Mouse (Mus musculus): ENCODE measurements at regions not wholly inside any gene's neighbourhood (a gene's known extent, or its start where the extent isn't known, plus 50 kb on each side); places are given as distances from the start of the nearest gene placed in this dataset.

DNA sequence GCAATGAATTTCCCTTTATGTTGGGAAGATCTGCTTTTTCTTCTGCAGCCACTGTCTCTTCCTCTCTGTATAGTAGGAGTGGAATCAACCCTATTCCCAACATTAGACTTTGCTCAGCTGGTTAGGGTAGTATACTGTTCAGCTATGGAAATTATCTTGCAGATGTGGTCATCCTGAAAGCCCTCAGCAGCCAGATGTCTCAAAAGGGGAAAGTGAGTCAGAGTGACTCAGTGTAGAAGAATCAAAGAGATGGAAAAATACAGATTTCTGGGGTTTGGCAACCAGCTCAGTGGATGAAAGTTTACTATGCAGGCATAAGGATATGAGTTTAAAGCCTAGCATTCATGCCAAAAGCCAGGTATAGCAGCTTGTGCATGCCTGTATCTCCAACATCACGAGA lies 300.9 kb upstream of the Nmur2 start:
- Histone ChIP-seq H3K4me1 (no peaks in the 10 kb centered on the region), H3K4me2 (no peak overlapping the region), H3K9ac (no peak overlapping the region), H3K27ac (no peak overlapping the region), H3K36me3 (no peaks in the 10 kb centered on the region), H3K4me3 (replicated peaks) (no peak overlapping the region), H3K27me3 (replicated peaks) (no peaks in the 10 kb centered on the region), H3K9me3 (no peaks in the 10 kb centered on the region)
- ATAC-seq (ENCODE audit: insufficient read depth, low FRiP score, low read depth) = no peak
- 69% methylated on average over 1 of the region's 1 CpGs for WGBS

DNA sequence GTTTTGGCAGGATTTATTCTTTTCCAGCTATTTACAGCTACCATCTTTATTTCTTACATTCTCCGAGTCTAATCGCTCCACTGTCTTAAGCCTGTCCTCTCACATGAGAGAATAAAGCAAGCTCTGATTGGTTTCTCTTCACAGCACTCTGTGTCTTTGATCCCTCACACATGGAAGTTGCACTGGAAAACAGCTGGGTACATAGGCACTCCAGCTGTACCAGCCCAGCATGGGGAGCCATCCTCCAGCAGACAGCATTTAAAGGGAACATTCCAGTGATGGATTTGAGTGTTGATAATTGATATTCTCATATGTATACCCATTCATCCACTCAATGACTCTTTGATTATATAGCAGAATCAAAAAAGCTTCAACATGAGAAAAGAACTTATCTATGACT lies 300.2 kb upstream of the Nmur2 start:
- ATAC-seq (ENCODE audit: insufficient read depth, low FRiP score, low read depth) = no peak
- 72% methylated on average over 2 of the region's 2 CpGs for WGBS
- Histone ChIP-seq H3K27ac (no peak overlapping the region), H3K27me3 (replicated peaks) (no peaks in the 10 kb centered on the region), H3K4me1 (no peaks in the 10 kb centered on the region), H3K9ac (no peak overlapping the region), H3K4me2 (no peak overlapping the region), H3K36me3 (no peaks in the 10 kb centered on the region), H3K4me3 (replicated peaks) (no peak overlapping the region), H3K9me3 (no peaks in the 10 kb centered on the region)

DNA sequence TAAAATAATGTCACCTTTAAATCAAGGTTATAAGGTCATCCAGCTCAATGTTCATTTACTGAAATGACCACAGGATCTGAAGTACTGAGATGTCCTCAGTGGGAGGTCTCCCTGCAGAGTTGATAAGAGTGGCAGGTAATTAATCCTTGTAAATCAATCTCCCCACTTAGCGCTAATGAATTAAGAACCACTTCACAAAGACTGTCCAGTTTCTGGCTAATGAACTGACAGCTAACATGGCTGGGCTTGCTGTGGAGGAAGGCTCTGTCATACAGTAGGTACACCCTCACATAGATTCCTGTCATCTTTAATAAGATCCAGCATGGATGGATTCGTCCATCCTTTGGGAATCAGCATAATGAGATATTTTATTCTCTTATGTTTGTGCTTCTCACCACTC lies 297.7 kb upstream of the Nmur2 start:
- no peak for ATAC-seq (ENCODE audit: insufficient read depth, low FRiP score, low read depth)
- H3K36me3 ChIP-seq = no peaks in the 10 kb centered on the region
- 48% methylated on average over 2 of the region's 2 CpGs for WGBS
- no peak overlapping the region for H3K9ac ChIP-seq
- no peaks in the 10 kb centered on the region for H3K4me1 ChIP-seq
- H3K4me3 ChIP-seq (replicated peaks) = no peak overlapping the region
- H3K27me3 ChIP-seq (replicated peaks) = no peaks in the 10 kb centered on the region
- no peaks in the 10 kb centered on the region for H3K9me3 ChIP-seq
- no peak overlapping the region for H3K4me2 ChIP-seq
- H3K27ac ChIP-seq = no peak overlapping the region

DNA sequence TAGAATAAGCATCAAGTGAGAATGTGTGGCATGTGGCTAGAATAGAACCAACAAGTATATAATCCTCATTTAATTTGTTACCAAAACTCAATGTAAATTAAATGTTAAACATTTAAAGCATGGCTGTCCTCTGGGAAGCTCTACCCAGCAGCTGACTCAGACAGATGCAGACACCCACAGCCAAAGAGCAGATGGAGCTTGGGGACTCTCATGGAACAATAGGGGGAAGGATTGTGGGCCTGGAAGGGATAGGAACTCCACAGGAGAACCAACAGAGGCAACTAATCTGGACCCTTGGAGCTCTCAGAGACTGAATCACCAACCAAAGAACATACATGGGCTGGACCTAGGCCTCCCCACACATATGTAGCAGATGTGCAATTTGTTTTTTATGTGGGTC lies 295.1 kb upstream of the Nmur2 start:
- H3K36me3 ChIP-seq = no peaks in the 10 kb centered on the region
- no peak overlapping the region for H3K27ac ChIP-seq
- H3K9ac ChIP-seq = no peak overlapping the region
- H3K4me3 ChIP-seq (replicated peaks) = no peak overlapping the region
- no peaks in the 10 kb centered on the region for H3K27me3 ChIP-seq (replicated peaks)
- no peak overlapping the region for H3K4me2 ChIP-seq
- no peaks in the 10 kb centered on the region for H3K9me3 ChIP-seq
- ATAC-seq (ENCODE audit: insufficient read depth, low FRiP score, low read depth) = no peak
- no peaks in the 10 kb centered on the region for H3K4me1 ChIP-seq

DNA sequence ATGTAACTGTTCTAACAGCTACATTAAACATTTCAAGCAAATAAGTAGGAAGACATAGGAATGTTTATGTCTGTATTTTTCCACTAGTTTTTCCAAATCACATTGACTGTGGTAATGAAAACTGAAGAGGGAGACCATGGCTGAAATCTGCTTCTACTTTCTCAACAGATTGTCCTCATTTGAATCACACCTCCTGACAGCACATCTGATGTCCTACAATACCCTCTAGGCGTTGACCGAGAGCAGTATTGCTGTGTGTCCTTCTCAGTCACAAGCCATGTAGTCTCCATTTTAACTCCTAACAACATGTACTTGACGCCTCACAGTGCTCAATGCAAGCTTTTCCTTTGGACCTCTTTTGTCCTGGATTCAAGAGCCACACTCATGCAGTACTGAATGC lies 279.5 kb upstream of the Nmur2 start:
- Histone ChIP-seq H3K9ac (no peak overlapping the region), H3K36me3 (no peaks in the 10 kb centered on the region), H3K4me2 (no peak overlapping the region), H3K4me1 (no peaks in the 10 kb centered on the region), H3K9me3 (no peaks in the 10 kb centered on the region), H3K4me3 (replicated peaks) (no peak overlapping the region), H3K27me3 (replicated peaks) (no peaks in the 10 kb centered on the region), H3K27ac (no peak overlapping the region)
- ATAC-seq (ENCODE audit: insufficient read depth, low FRiP score, low read depth) = no peak
- WGBS = 90% methylated on average over 3 of the region's 3 CpGs

DNA sequence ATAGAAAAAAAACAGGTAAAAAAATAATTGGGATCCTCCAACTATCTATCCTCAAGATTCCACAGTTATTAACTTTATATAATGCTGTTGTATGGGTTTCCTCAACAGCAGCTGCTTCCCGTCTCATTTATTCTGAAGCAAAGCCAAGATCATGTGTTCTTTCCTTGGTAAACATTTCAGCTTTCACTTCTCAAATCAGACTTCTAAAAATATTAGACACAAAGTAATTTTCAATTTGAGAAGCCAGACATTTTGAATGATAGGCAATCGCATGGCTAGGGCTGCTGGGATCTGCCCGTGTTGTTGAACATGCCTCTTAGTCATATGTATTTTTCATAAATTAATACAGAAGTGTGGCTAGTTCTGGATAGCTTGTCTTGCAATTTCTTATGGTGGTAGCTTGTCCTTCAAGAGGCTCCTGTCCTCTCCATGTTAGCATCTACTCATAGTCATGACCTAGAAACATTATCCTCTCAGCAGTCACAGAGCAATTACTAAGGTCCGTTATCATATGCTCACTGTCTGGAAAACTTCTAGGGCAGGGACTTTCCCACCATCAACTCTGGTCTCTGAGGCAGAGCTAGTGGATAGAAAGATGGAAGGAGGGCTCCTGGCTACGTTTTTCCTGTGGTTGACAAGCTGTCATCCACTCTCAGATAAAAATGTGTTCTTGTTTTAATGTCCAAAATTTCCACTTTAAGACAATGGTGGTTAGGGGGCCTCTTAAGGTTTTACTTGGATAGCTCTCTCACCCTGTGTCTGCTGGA lies 274.6 kb upstream of the Nmur2 start:
- WGBS = 60% methylated on average over 5 of the region's 5 CpGs

DNA sequence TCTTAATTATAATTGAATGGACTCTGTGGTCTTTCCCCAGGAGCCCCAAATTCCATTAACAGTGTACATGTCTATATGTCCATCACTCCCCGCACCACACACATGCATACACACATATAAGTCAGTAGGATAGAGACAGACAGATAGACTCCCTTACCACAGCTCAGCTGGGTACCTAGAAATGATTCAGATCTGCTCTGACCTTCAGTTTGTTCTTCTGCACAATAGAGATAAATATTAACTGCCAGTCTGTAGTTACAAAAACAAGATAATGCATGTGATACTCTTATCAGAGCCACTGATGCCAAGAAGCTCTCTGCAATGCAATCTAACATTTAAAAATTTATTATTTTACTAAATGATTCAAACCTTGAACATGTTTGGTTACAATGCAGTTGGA lies 268.7 kb upstream of the Nmur2 start:
- no peak for ATAC-seq (ENCODE audit: insufficient read depth, low FRiP score, low read depth)
- 83% methylated on average over 1 of the region's 1 CpGs for WGBS

More for the DNA sequence above, 274.6 kb upstream of the Nmur2 start:
- Histone ChIP-seq H3K9me3 (no peaks in the 10 kb centered on the region), H3K9ac (no peak overlapping the region), H3K4me3 (replicated peaks) (no peak overlapping the region), H3K36me3 (no peaks in the 10 kb centered on the region), H3K4me2 (no peak overlapping the region), H3K27ac (no peak overlapping the region), H3K27me3 (replicated peaks) (no peaks in the 10 kb centered on the region), H3K4me1 (no peaks in the 10 kb centered on the region)
- ATAC-seq (ENCODE audit: insufficient read depth, low FRiP score, low read depth) = no peak

DNA sequence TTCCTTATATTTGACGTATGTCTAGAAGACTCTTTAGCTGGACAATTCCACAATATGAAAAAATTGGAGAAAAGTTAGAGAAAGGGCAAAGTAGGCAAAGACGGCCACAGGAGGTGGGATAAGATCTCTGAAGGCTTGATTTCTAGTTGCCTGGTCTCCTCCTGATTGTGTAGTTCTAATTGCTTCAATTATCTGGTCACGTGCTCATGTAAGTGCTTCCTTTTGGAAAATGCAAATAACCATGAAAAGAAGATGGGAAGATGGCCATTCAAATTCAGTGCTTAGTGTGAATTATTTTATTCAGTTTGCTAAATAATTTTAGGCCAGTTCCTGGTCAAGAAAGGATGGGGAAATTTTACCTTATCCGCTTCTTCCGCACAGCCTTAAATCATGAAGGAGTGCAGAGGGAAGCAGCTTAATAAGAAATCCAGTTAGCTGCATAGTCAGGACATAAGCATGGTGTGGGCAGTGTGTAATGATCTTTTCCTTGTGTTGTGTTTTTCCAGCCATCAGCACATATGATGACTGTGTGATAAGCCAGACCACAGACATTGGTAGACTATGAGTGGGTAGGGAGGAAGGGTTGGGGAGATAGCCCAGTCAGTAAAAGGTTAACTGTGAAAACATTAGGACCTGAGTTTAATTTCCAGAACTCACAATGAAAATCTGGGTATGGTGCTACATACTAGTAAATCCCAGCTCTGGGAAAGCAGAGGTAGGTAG lies 267.7 kb upstream of the Nmur2 start:
- Histone ChIP-seq H3K9me3 (no peaks in the 10 kb centered on the region), H3K27ac (no peak overlapping the region), H3K4me1 (no peaks in the 10 kb centered on the region), H3K27me3 (replicated peaks) (no peaks in the 10 kb centered on the region), H3K36me3 (no peaks in the 10 kb centered on the region), H3K4me3 (replicated peaks) (no peak overlapping the region), H3K9ac (no peak overlapping the region), H3K4me2 (no peak overlapping the region)
- 84% methylated on average over 5 of the region's 5 CpGs for WGBS
- no peak for ATAC-seq (ENCODE audit: insufficient read depth, low FRiP score, low read depth)

More for the DNA sequence above, 268.7 kb upstream of the Nmur2 start:
- no peaks in the 10 kb centered on the region for H3K27me3 ChIP-seq (replicated peaks)
- no peaks in the 10 kb centered on the region for H3K4me1 ChIP-seq
- H3K9me3 ChIP-seq = no peaks in the 10 kb centered on the region
- no peak overlapping the region for H3K9ac ChIP-seq
- H3K4me3 ChIP-seq (replicated peaks) = no peak overlapping the region
- H3K27ac ChIP-seq = no peak overlapping the region
- no peak overlapping the region for H3K4me2 ChIP-seq
- H3K36me3 ChIP-seq = no peaks in the 10 kb centered on the region

DNA sequence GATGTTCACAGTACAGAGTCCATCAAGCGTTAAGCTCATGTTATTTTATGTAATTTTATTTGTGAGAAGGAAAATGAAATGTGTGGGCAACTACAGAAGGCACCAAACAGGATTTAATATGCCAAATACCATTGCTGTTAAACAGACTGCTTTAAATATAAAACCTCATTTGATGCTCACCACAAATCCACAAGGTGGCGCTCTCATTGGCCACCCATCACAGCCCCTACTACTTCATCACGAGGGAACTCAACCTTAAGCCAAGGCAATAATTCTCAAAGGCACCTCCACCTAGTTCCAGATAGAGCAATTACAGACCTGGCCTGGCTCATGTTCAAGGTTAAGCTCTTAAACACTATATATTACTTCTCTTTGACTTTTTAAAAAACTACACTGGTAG lies 266.2 kb upstream of the Nmur2 start:
- no peak overlapping the region for H3K9ac ChIP-seq
- H3K27me3 ChIP-seq (replicated peaks) = no peaks in the 10 kb centered on the region
- no peak overlapping the region for H3K4me2 ChIP-seq
- ATAC-seq (ENCODE audit: insufficient read depth, low FRiP score, low read depth) = no peak
- H3K4me1 ChIP-seq = no peaks in the 10 kb centered on the region
- H3K27ac ChIP-seq = no peak overlapping the region
- WGBS = 31% methylated on average over 3 of the region's 3 CpGs
- no peaks in the 10 kb centered on the region for H3K9me3 ChIP-seq
- no peak overlapping the region for H3K4me3 ChIP-seq (replicated peaks)
- H3K36me3 ChIP-seq = no peaks in the 10 kb centered on the region

DNA sequence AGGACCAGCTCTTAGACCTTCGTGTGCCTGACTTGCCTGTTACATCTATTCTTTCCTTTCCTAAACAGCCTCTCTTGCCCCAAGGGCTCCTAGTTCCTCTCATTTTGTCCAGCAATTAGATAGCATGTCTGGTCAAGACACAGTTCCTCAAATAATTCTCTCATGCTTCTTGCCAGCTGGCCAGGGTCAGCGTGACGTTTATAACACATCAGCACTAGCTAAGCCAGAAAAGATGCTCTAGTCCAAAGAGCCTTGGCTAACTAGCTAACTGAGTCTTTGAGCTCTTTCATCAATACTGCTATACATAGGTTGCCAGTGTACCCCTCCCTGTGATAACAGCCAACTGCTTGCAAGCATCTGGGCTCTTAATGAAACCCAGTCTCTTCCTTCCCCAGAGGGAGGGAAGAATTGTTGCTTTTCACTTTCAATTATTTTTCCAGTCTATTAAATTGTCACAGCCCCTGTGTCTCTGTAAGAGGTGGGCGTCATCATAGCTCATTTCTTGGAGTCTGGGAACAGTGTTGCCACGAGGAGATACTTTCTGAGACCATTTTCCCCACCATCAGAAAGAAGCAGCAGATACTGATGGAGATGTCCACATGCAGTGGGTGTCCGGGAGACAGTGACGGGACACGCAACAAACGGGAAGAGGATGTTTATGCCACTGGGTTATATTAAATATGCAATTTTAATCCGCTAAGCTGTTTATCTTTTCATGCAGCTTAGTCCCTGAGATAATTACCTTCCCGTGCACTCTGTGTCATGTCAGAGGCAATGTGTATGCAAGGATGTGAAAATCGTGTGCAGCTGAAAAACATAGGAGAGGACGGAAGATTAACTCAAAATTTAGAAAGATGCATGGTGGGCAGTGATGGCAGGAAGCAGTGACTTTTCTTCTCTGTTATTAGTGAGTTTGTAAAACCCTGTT lies 250.1 kb upstream of the Nmur2 start:
- Histone ChIP-seq H3K36me3 (no peaks in the 10 kb centered on the region), H3K4me1 (no peaks in the 10 kb centered on the region), H3K4me2 (no peak overlapping the region), H3K27ac (no peak overlapping the region), H3K9me3 (no peaks in the 10 kb centered on the region), H3K4me3 (replicated peaks) (no peak overlapping the region), H3K27me3 (replicated peaks) (no peaks in the 10 kb centered on the region), H3K9ac (no peak overlapping the region)
- ATAC-seq (ENCODE audit: insufficient read depth, low FRiP score, low read depth) = no peak
- 61% methylated on average over 13 of the region's 13 CpGs for WGBS

DNA sequence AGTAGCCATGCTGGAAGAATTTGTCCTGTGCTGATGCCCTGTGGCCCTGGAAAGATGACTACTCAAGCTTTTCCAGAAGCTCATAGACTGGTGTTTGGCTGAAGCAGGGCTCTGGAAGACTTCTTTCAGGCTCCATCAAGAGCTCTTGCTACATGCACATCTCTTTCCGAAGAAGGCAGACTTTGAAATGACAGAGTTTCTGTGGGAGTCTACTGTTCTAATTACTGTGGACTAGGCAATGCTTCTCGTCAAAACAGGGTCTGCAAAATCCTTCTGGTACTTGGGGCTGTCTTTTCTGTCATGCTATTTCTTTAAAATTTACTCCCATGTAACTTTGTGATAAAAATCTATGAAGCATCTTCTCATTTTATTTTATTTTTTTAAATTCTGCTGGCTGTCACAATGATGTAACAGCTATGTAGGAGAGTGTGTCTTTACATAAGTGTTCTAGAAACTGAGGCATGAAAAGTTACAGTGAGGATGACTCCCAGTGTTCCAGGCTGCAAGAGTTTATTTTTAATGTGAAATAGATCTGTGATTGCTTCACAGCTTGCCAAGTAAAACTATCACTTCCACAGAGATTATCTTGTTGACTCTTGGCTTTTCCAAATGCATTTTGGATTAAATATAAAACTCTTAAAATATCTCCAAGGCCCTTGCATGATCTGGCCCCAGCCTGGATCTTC lies 244.9 kb upstream of the Nmur2 start:
- ATAC-seq (ENCODE audit: insufficient read depth, low FRiP score, low read depth) = no peak
- 60% methylated on average over 2 of the region's 2 CpGs for WGBS
- H3K36me3 ChIP-seq = no peaks in the 10 kb centered on the region

More for the DNA sequence above, 244.9 kb upstream of the Nmur2 start:
- Histone ChIP-seq H3K9ac (no peak overlapping the region), H3K9me3 (no peaks in the 10 kb centered on the region), H3K4me2 (no peak overlapping the region), H3K4me1 (no peaks in the 10 kb centered on the region), H3K27me3 (replicated peaks) (no peaks in the 10 kb centered on the region), H3K4me3 (replicated peaks) (no peak overlapping the region), H3K27ac (no peak overlapping the region)

Data from stomach, embryonic 15.5 days (tissue).